Comparison of ENCODE assay signal across 16 mouse cellular contexts in the genomic region with DNA sequence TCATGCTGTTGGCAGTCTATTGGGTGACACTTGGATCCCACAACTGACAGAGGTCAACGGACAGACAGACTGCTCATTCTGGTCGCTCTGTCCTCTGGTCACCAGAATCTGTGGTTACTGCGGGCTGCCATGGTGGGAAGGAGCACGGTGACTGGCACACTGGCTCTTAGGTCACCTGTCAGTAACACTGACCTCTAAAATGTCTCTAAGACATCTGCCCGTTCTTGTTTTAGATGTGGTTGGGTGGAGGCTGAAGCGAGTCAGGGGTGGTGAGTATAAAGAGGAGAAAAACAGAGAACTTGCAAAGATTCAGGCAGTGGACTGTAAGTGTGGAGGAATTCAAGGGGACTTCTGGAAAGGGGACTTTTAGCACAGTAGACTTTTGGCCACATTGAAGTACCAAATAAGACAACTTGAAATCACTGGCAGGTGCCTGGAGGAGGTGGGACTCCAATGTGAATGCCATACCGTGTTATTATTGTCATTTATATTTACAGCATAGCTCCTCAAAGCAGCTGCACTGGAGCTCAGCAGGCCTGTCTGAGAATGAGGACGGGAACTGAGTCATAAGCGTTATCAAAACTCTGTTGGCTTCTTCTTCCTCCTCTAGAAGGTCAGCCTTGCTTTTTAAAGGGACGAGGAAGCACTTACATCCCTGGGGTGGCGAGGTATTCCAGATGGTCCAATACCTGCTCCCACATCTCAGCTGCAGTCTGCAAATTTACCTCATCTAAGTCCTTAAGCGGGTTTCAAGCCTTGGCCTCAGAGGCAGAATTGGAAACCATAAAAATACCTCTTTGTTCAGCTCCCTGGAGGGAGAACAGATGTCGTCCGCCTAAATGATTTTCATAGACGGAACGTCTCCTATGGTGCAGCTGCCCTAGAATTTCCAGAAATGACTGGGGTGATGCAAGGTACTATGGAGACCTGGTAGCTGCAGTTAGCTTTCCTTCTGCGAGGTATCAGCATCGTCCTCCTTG.
DNase-seq lines count a peak whose midpoint lies in the region; ATAC-seq lines count a peak whose summit lies in the region.
"Had no signal": no experiment of that assay in that cellular context is flagged by ENCODE, and none has a peak within 500 bp of the region (broad histone marks: within the 10 kb centered on the region; RNA-seq: fewer than 3 reads in every experiment).

No protein-coding gene starts in this region.

- DNase-seq in layer of hippocampus, adult 9-11 months: peak; percentile 40
- DNase-seq in layer of hippocampus, postnatal 14 days (ENCODE audit: low spot score in 2 of 2): no peak
- peak; percentile 16 for DNase-seq in cerebellum, adult 8-10 months
- peak; percentile 22 to 71 for DNase-seq in left cerebral cortex, adult 9 months (ENCODE audit: low spot score in 2 of 2)
- peak; percentile 39 to 60 for DNase-seq in right cerebral cortex, postnatal 36 days (ENCODE audit: low spot score in 2 of 2)
- no peak for DNase-seq in adrenal gland, adult 8-10 months
- DNase-seq: adrenal gland, postnatal 14 days; heart, adult 11 months; kidney, adult 2 months; lung, postnatal 10 days; retina, postnatal 1 day; thymus, postnatal 14 days had no signal

- ATAC-seq in CD4-positive, CD25-positive, alpha-beta regulatory T cell, adult 4 months: no peak
- ATAC-seq: forebrain, embryonic 15.5 days; liver, embryonic 12.5 days; midbrain, embryonic 13.5 days had no signal

Comparison
In these comparisons a context has a peak if more than half of its experiments do, and no peak if none do; other contexts are left out.
1. DNase-seq: peak in layer of hippocampus, adult 9-11 months (single experiment), cerebellum, adult 8-10 months (single experiment), left cerebral cortex, adult 9 months (2 of 2) and right cerebral cortex, postnatal 36 days (2 of 2); none in layer of hippocampus, postnatal 14 days (0 of 2) and adrenal gland, adult 8-10 months (single experiment).